Mouse (Mus musculus) heart, embryonic 12.5 days (tissue): ENCODE measurements around the gene Hoxa5. TPM values are rescaled to one million over a fixed set of nuclear protein-coding genes. Genes with fewer than 3 reads are reported as not detected.

Source experiments
- ATAC-seq: fragments of 200-750 bp; cut with Nextera tagmentation; 2 replicates; pipeline ENCODE4 v1.8.0; 2017; ENCODE audit warnings: moderate TSS enrichment, moderate library complexity; ENCODE audit not compliant: insufficient number of reproducible peaks, low FRiP score
- H3K27ac ChIP-seq: fragments of 300-500 bp; sonication (generic); 2 replicates; pipeline ENCODE4 v1.5.1; 2016; ENCODE audit warnings: mild to moderate bottlenecking, moderate library complexity; ENCODE audit not compliant: poor library complexity, severe bottlenecking
- H3K27me3 ChIP-seq: fragments of 300-500 bp; sonication (generic); replicated peaks from 2 replicates; pipeline ENCODE4 v1.6.1; 2016; ENCODE audit warnings: mild to moderate bottlenecking, moderate library complexity
- H3K36me3 ChIP-seq: fragments of 300-500 bp; sonication (generic); 2 replicates; pipeline ENCODE4 v1.6.1; 2016; ENCODE audit warnings: mild to moderate bottlenecking, moderate library complexity
- H3K4me1 ChIP-seq: fragments of 300-500 bp; sonication (generic); replicated peaks from 2 replicates; pipeline ENCODE4 v1.6.1; 2016; ENCODE audit warnings: mild to moderate bottlenecking
- H3K4me2 ChIP-seq: fragments of 300-500 bp; sonication (generic); 2 replicates; pipeline ENCODE4 v1.6.1; 2016; ENCODE audit warnings: mild to moderate bottlenecking, moderate library complexity
- H3K4me3 ChIP-seq: fragments of 300-500 bp; sonication (generic); 2 replicates; pipeline ENCODE4 v1.5.1; 2016; ENCODE audit warnings: mild to moderate bottlenecking
- H3K9ac ChIP-seq: fragments of 300-500 bp; sonication (generic); 2 replicates; pipeline ENCODE4 v1.6.1; 2016; ENCODE audit warnings: mild to moderate bottlenecking, moderate library complexity
- H3K9me3 ChIP-seq: fragments of 300-500 bp; sonication (generic); replicated peaks from 2 replicates; pipeline ENCODE4 v1.6.1; 2016; ENCODE audit warnings: mild to moderate bottlenecking, moderate library complexity
- WGBS: fragments of 180-500 bp; shearing (Covaris S2); methylation state at CpG from one replicate; pipeline ENCODE4 v1.1.7; 2016; 5-methylcytosine and 5-hydroxymethylcytosine counted together
- polyA plus RNA-seq: library from polyadenylated mRNA; unstranded; fragments of >200 nt; fragmentation: Nextera tagmentation; extraction: Ambion mirVana; gene quantifications from 2 replicates; pipeline ENCODE4 v1.2.1, GENCODE M21; 2016

Gene Hoxa5
- polyA plus RNA-seq, 1 experiment from 2014 or later: 0.96 TPM

DNA sequence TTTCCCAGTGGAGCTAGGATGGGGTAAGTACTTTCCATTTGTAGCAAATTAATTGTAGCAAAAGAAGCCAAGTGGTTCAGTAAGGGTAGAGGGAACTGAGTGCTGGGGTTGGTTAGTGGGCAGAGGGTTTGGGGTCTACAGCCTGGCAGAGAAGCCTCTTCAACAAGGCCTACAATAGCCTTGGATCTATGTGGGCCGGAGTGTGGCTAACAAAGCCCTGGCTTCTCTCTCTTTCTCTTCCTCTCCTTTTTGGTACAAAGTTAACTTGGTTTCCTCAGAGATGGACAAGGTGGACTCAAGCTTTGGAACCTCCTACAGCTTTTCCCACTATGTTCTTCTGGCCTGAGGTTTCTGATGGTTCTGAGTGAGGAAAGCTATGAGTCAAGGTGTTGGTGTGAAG is 3.1 kb downstream of the Hoxa5 start:
- no peaks in the 10 kb centered on the region for H3K9me3 ChIP-seq
- no peak for ATAC-seq
- no peak overlapping the region for H3K4me2 ChIP-seq
- no peak overlapping the region for H3K4me3 ChIP-seq
- 29% methylated on average over 1 of the region's 1 CpGs for WGBS
- H3K27ac ChIP-seq: no peak overlapping the region
- peaks cover 95% of the 10 kb centered on the region for H3K27me3 ChIP-seq
- H3K36me3 ChIP-seq: no peaks in the 10 kb centered on the region
- H3K9ac ChIP-seq: no peak overlapping the region
- peaks cover 16% of the 10 kb centered on the region for H3K4me1 ChIP-seq

GRCm38 (mm10) chr6:52200751-52201250 is 3.6 kb downstream of the Hoxa5 start:
- no peak for ATAC-seq
- H3K36me3 ChIP-seq: no peaks in the 10 kb centered on the region
- H3K9ac ChIP-seq: no peak overlapping the region
- H3K9me3 ChIP-seq: no peaks in the 10 kb centered on the region
- peaks cover 95% of the 10 kb centered on the region for H3K27me3 ChIP-seq
- no peak overlapping the region for H3K4me3 ChIP-seq
- H3K27ac ChIP-seq: no peak overlapping the region
- H3K4me1 ChIP-seq: peaks cover 16% of the 10 kb centered on the region
- no peak overlapping the region for H3K4me2 ChIP-seq
- 17% methylated on average over 10 of the region's 10 CpGs for WGBS

- H3K27me3 ChIP-seq: peaks cover 94% of the 10 kb centered on the region
- WGBS: 9% methylated on average over 30 of the region's 30 CpGs
- no peak overlapping the region for H3K9ac ChIP-seq
- ATAC-seq: no peak
- no peaks in the 10 kb centered on the region for H3K9me3 ChIP-seq
- H3K4me2 ChIP-seq: no peak overlapping the region
- peaks cover 16% of the 10 kb centered on the region for H3K4me1 ChIP-seq
- no peaks in the 10 kb centered on the region for H3K36me3 ChIP-seq
- 0 out of 2 replicates have a peak overlapping the region, but pooled peaks have one; percentile 0 for H3K4me3 ChIP-seq
- no peak overlapping the region for H3K27ac ChIP-seq
Measured at GRCm38 (mm10) chr6:52200073-52200750, 4.2 kb downstream of the Hoxa5 start.

GRCm38 (mm10) chr6:52197271-52197670 is 7.1 kb downstream of the Hoxa5 start:
- Histone ChIP-seq H3K36me3 (no peaks in the 10 kb centered on the region), H3K27ac (no peak overlapping the region), H3K9me3 (no peaks in the 10 kb centered on the region), H3K9ac (no peak overlapping the region), H3K4me1 (peaks cover under 1% of the 10 kb centered on the region; the same call in 1 of the 2 replicates), H3K4me3 (no peak overlapping the region), H3K4me2 (no peak overlapping the region), H3K27me3 (peaks cover 91% of the 10 kb centered on the region)
- no peak for ATAC-seq
- WGBS: under 1% methylated on average over 10 of the region's 10 CpGs

- Histone ChIP-seq H3K4me2 (no peak overlapping the region), H3K36me3 (no peaks in the 10 kb centered on the region), H3K27ac (no peak overlapping the region), H3K4me3 (no peak overlapping the region), H3K27me3 (peaks cover 92% of the 10 kb centered on the region), H3K9ac (no peak overlapping the region), H3K4me1 (peaks cover 5% of the 10 kb centered on the region), H3K9me3 (no peaks in the 10 kb centered on the region)
- ATAC-seq: no peak
- 4% methylated on average over 9 of the region's 9 CpGs for WGBS
Measured at GRCm38 (mm10) chr6:52196811-52197210, 7.6 kb downstream of the Hoxa5 start.

DNA sequence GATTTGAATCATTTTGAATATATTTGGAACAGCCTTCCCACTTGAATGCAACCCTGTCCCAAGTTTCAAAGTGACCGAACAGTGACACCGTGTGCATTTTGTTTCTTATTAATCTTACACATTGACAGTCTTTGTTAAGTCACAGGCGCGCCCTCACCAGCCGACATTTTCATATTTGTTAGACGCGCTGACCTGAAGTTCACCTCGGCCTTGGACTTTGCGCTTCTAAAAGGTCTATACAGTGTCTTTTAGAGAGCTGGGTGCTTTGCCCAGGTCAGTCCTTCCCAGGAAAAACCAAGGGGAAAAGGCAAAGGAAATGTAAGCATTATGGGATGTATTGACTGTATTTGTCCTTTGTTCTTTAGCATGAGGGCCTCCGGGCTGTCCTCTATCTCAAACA is 9.7 kb downstream of the Hoxa5 start:
- Histone ChIP-seq H3K9ac (no peak overlapping the region), H3K36me3 (no peaks in the 10 kb centered on the region), H3K4me2 (no peak overlapping the region), H3K27me3 (peaks cover 93% of the 10 kb centered on the region), H3K4me3 (no peak overlapping the region), H3K27ac (no peak overlapping the region), H3K4me1 (peaks cover 16% of the 10 kb centered on the region), H3K9me3 (no peaks in the 10 kb centered on the region)
- WGBS: 5% methylated on average over 10 of the region's 10 CpGs
- ATAC-seq: no peak

- H3K9me3 ChIP-seq: no peaks in the 10 kb centered on the region
- H3K27me3 ChIP-seq: peaks cover 96% of the 10 kb centered on the region
- H3K9ac ChIP-seq: peak overlapping the region; percentile 55
- H3K4me1 ChIP-seq: peaks cover 16% of the 10 kb centered on the region
- peak overlapping the region; percentile 81 for H3K4me2 ChIP-seq
- H3K36me3 ChIP-seq: no peaks in the 10 kb centered on the region
- WGBS: 1% methylated on average over 51 of the region's 55 CpGs
- H3K4me3 ChIP-seq: peak overlapping the region; percentile 54
- ATAC-seq: peak; percentile 53; the same call in 1 of the 2 replicates
- H3K27ac ChIP-seq: no peak overlapping the region
Measured at GRCm38 (mm10) chr6:52191860-52192550, 12.4 kb downstream of the Hoxa5 start.

DNA sequence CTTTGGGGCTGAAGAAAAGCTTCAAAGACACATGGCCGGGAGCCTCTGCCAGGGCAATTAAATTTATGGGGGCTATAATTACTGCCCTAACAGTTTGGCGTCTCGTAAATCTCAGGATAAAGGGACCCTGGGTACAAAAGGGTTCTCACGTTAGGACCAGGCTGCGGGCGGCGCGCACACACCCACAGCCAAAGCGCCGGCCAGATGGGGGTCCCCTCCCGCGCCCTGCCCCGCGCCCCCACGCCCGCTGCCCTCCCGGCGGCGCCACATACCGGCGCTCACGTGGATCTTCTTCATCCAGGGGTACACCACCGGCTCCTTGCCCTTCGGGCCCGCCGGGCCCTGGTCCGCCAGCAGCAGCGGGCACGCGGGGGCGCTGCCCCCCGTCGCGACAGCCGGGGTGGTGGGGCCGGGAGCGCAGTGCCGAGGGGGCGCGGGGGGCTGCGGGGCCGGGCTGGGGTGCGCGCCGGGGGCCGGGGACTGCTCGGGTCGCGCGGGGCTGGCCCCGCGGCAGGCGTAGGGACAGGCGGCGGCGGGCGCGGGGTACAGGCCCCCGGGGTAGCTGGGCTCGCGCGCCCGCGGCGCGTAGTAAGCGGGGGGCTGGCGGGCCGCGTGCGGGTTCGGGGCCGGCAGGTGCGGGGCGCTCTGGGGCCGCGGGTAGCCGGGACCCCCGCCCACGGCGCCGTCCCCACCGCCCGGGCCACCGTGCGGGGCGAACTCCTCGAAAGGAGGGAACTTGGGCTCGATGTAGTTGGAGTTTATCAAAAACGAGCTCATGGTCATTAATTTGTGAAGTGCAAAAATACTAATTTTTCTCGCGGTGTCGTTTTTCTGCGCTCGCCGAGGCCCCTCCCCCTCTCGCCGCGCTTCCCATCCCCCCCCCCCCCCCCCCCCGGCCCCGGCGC is 13.2 kb downstream of the Hoxa5 start, which contains the start of gene Hoxa4:
Hoxa4 (minus strand) TSS at position 848 of the 905 bp plus-strand sequence.
- Histone ChIP-seq H3K9me3 (no peaks in the 10 kb centered on the region), H3K4me3 (peak within 1 kb of the TSS; percentile 54), H3K4me1 (peaks cover 16% of the 10 kb centered on the region), H3K27me3 (peaks cover 96% of the 10 kb centered on the region), H3K27ac (no peak within 1 kb of the TSS), H3K9ac (peak within 1 kb of the TSS; percentile 57), H3K36me3 (no peaks in the 10 kb centered on the region), H3K4me2 (peak within 1 kb of the TSS; percentile 81)
- ATAC-seq: peak; percentile 48; the same call in 1 of the 2 replicates
- 1% methylated on average over 92 of the region's 102 CpGs for whole genome bisulfite sequencing

- Histone ChIP-seq H3K36me3 (no peaks in the 10 kb centered on the region), H3K4me2 (no peak overlapping the region), H3K27me3 (peaks cover 97% of the 10 kb centered on the region), H3K9me3 (no peaks in the 10 kb centered on the region), H3K27ac (no peak overlapping the region), H3K4me1 (peaks cover 16% of the 10 kb centered on the region), H3K4me3 (no peak overlapping the region), H3K9ac (no peak overlapping the region)
- WGBS: under 1% methylated on average over 23 of the region's 23 CpGs
- ATAC-seq: no peak
Measured at GRCm38 (mm10) chr6:52190410-52190809, 14.0 kb downstream of the Hoxa5 start.

DNA sequence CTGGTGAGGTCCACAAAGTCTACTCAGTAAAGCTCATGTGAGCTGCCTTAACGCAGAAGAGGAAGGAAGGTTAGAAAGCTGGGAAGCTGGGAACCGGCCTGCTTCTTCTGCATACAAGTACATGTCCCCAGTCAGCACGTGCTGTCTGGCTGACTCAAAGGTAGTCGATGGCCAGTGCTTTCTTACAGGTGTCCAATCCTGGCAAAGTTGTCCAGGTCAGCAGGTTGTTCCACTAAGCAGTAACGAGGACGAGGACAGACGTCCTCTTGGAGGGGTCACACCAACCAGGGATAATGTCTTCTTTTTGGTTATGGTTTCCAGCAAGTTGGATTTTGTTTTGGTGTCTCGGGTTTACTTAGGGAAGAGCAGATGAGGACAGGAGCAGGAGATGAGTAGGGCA is 14.5 kb downstream of the Hoxa5 start:
- H3K27me3 ChIP-seq: peaks cover 99% of the 10 kb centered on the region
- H3K4me2 ChIP-seq: no peak overlapping the region
- H3K4me1 ChIP-seq: peaks cover 16% of the 10 kb centered on the region
- no peak overlapping the region for H3K27ac ChIP-seq
- no peaks in the 10 kb centered on the region for H3K9me3 ChIP-seq
- H3K4me3 ChIP-seq: no peak overlapping the region
- no peak for ATAC-seq
- no peak overlapping the region for H3K9ac ChIP-seq
- 12% methylated on average over 8 of the region's 8 CpGs for WGBS
- no peaks in the 10 kb centered on the region for H3K36me3 ChIP-seq
